Mouse (Mus musculus) bone marrow, adult 2 months (tissue): ENCODE measurements around the gene Fmnl1. TPM values are rescaled to one million over a fixed set of nuclear protein-coding genes. Genes with fewer than 3 reads are reported as not detected.

Experiments
- H3K27ac ChIP-seq: fragments of 200-500 bp; 2 replicates; pipeline ENCODE4 v1.5.1; 2012; ENCODE audit warnings: low read depth, mild to moderate bottlenecking, control low read depth, inconsistent platforms, low read length; ENCODE audit not compliant: control insufficient read depth, poor library complexity, insufficient read depth
- H3K4me1 ChIP-seq: fragments of 200-500 bp; 2 replicates; pipeline ENCODE4 v1.6.1; 2011; ENCODE audit warnings: low read length; ENCODE audit not compliant: control insufficient read depth, insufficient read depth
- H3K4me3 ChIP-seq: fragments of 200-500 bp; replicated peaks from 2 replicates; pipeline ENCODE3; 2011; ENCODE audit warnings: mild to moderate bottlenecking, low read depth, low read length, control low read depth; ENCODE audit not compliant: control insufficient read depth
- CTCF ChIP-seq: fragments of 200-500 bp; IDR thresholded peaks from 2 replicates; pipeline ENCODE4 v1.5.1; 2011; ENCODE audit warnings: low read length, control low read depth; ENCODE audit not compliant: control insufficient read depth, insufficient read depth
- POLR2A ChIP-seq: fragments of 200-500 bp; IDR thresholded peaks from 2 replicates; pipeline ENCODE4 v1.6.1; 2011; ENCODE audit warnings: low read depth, mild to moderate bottlenecking, control low read depth, low read length, borderline replicate concordance; ENCODE audit not compliant: control insufficient read depth
- WGBS: fragments of 180-500 bp; shearing (Covaris S2); methylation state at CpG from one replicate; pipeline ENCODE4 v1.1.7; 2018; 5-methylcytosine and 5-hydroxymethylcytosine counted together
- polyA plus RNA-seq: library from polyadenylated mRNA; stranded (reverse); fragments of >200 nt; gene quantifications from 2 replicates; pipeline ENCODE4 v1.2.4, GENCODE M21; 2011; ENCODE audit warnings: low replicate concordance; ENCODE audit not compliant: missing spikeins, insufficient read depth, insufficient read length

Fmnl1 gene
- polyA plus RNA-seq, 1 experiment: 121 TPM

DNA sequence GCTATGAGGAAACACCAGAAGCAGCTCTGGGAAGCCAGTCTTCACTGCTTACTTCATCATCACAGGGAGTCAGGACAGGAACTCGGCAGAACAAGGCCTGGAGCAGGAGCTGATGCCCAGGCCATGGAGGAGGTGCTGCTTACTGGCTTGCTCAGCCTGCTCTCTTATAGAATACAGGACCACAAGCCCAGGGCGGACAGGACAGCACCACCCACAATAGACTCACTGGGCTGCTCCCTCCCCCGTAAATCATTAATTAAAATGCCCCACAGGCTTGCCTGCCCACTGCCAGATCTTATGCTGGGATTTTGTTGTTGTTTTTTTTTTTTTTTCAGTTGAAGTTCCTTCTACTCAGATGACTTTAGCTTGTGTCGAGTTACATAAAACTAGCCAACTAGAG is 23.1 kb upstream of the Fmnl1 start:
- Histone ChIP-seq H3K4me3 (no peak overlapping the region), H3K27ac (no peak overlapping the region), H3K4me1 (peaks cover 5% of the 10 kb centered on the region)
- 59% methylated on average over 4 of the region's 4 CpGs for WGBS
- TF ChIP-seq CTCF: no peak
- no peak for TF ChIP-seq POLR2A

DNA sequence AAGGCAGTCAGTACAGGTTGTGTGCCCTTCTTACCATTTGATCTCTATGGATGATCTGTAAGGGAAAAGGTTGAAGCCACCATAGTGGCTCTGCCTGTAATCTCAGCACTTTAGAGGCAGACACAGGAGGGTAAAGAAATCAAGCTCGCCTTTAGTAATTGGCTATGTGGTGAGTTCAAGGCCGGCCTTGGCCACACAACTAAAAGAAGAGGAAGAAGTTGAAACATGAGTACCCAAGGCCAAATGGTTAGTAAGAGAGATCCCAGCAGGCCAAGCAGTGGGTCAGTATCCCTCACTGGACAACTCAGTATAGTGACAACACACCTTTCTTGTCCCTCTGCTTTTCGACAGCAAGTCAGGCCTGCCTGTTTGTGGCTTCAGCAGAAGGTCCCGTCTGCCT is 21.1 kb upstream of the Fmnl1 start:
- no peak overlapping the region for H3K4me3 ChIP-seq
- 90% methylated on average over 4 of the region's 4 CpGs for WGBS
- no peak overlapping the region for H3K27ac ChIP-seq
- TF ChIP-seq POLR2A (no peak), CTCF (no peak)
- peaks cover 5% of the 10 kb centered on the region for H3K4me1 ChIP-seq

DNA sequence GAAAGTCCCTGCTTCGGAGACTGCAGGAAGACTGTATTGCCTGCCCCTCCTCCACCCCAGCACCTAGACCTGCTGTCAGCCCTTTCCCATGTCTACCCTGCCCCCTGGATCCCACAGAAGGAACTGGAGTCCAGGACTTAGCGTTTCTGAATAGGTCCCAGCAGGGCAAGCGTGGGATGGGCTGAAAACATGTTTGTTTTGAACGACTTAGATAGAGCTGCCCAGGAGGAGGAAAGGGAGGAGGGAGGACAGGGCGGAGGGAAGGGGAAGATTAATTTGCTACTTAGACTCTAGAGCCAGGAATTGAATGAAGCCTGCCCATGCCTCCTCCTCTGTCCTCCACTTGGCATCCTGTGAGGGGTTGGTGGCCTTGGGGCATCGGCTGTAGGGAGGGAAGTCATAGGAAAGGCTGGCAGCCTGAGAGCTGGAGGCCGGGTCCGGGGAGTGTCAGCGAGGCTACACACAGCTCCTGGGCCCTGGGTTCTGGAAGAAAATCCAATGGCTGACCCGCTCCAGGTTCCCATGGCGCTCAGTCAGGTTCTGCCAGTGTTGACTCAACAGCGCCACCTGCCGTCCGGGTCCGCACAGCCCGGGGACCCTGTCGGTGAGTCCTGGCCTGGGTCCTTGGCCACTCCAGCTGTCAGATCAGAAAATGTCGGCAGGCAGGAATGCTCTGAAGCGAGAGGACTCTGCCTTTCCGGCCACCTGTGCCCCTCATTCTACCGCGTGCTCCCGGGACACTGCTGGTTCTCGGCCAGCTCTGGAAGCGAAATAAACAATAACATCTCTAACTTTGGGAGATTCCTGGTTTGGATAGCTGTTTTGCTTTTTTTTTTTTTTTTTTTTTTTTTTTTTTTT is 12.1 kb upstream of the Fmnl1 start:
- WGBS: 9% methylated on average over 25 of the region's 25 CpGs
- Histone ChIP-seq H3K4me1 (no peaks in the 10 kb centered on the region; the same call in 1 of the 2 replicates), H3K27ac (no peak overlapping the region), H3K4me3 (no peak overlapping the region)
- TF ChIP-seq POLR2A (peak; percentile 26; the same call in 1 of the 2 replicates), CTCF (peak; percentile 99)

DNA sequence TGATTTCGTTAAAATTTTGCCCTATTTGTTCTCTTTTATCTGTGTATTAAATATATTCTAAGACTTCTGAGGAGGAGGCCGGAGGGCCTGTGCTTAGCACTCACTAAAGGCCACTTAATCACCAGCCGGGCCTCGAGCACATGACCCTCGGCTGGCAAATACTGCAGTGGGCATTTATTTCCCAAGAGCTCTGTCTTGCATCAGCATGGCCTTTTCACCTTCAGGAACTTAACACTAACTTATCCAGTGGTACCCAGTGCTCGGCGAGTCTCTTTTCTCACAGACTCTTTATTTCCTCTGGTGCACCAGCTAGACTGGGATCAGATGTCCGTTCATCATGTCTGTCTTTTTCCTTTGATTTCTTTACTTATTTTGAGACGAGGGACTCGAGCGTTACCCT is 10.2 kb upstream of the Fmnl1 start:
- no peaks in the 10 kb centered on the region; the same call in 1 of the 2 replicates for H3K4me1 ChIP-seq
- H3K27ac ChIP-seq: no peak overlapping the region
- H3K4me3 ChIP-seq: no peak overlapping the region
- WGBS: 78% methylated on average over 11 of the region's 11 CpGs
- TF ChIP-seq CTCF (no peak), POLR2A (no peak)

DNA sequence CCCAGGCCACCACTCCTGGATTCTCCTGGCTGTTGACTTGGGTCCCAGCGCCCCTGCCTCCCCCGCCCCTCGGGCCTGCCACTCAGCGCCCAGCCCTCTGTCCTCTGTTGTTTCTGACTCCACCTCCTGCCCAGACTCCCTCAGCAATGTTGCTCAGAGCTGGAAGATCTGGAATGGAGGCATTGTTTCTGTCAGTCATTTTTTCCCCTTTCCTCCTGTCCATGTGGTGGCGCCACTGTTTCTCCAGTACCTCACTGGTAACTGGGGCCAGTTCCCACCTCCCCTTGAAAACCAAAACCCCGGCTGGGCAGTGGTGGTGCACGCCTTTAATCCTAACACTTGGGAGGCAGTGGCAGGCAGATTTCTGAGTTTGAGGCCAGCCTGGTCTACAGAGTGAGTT is 9.5 kb upstream of the Fmnl1 start:
- TF ChIP-seq POLR2A (no peak), CTCF (no peak)
- H3K4me3 ChIP-seq: no peak overlapping the region
- no peak overlapping the region for H3K27ac ChIP-seq
- 76% methylated on average over 7 of the region's 7 CpGs for WGBS
- no peaks in the 10 kb centered on the region; the same call in 1 of the 2 replicates for H3K4me1 ChIP-seq

DNA sequence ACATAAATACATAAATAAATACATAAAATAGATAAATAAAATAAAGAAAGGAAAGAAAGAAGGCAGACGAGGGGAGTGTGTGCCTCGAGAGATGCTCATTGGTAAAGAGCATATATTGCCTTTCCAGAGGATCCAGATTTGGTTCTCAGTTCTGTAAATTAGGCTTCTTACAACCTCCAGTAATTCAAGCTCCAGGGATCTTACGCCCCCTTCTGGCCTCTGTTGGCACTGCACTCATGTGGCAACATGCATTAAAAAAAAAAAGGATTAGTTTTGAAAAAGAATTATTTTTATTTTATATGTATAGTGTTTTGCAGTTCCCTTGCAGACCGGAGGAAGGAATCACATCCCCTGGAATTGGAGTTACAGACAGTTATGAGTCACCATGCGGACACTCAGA is 8.8 kb upstream of the Fmnl1 start:
- TF ChIP-seq CTCF (peak; percentile 44), POLR2A (no peak)
- Histone ChIP-seq H3K4me3 (no peak overlapping the region), H3K4me1 (no peaks in the 10 kb centered on the region; the same call in 1 of the 2 replicates), H3K27ac (no peak overlapping the region)
- 83% methylated on average over 5 of the region's 5 CpGs for WGBS

DNA sequence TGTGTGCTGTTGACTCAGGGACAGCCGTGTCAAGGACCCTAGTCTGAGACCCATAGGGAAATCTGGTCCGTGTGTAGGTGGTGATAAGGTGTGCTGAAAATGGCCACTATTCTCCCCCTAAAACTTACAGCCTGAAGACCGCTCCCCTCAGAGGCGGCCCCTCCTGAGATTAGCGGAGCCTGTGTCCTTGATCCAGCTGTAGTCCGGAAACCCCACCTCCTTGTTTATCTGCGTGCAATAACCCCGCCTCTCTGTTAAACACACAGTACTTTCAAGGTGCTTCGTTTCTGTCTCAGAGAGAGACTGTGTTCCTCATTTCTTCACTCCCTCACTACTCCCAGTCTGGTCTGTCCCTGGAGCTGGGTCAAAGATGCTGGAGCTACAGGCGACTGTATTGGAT is 6.5 kb upstream of the Fmnl1 start:
- Histone ChIP-seq H3K4me3 (no peak overlapping the region), H3K4me1 (no peaks in the 10 kb centered on the region; the same call in 1 of the 2 replicates), H3K27ac (no peak overlapping the region)
- 48% methylated on average over 10 of the region's 10 CpGs for WGBS
- TF ChIP-seq CTCF: no peak
- no peak for TF ChIP-seq POLR2A

DNA sequence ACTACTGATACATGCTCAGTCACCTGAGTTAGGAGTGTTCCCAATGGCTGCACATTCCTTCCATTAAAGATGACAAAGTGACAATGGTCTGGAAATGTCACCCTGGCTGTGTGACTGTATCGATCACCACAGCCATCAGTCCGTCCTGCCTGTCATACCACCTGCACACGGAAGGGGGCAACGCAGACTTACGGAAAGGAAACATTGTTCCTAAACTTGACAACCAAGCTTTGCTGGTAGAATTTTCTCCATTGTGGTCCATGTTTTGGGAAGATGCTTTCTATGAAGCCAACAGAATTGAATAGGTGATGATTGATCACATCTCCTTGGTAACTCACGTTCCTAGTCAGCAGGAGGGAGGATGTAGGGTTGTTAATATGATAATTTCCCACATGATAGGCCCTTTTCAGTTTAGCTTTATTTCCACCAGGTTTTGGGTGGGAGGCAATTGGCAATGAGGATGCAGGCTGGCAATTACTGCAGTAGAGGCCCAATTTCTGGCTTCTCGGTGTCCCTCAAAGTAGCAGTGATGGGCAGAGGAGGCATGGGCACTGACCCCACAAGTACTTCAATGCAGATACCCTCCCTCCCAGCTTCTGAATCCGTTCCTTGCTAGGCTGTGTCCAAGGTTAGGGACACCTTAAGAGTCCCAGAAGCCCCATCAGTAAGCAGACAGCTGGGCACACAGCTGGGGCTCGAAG is 2.1 kb upstream of the Fmnl1 start:
- TF ChIP-seq CTCF (peak; percentile 98), POLR2A (no peak)
- H3K4me1 ChIP-seq: peaks cover 2% of the 10 kb centered on the region; the same call in 1 of the 2 replicates
- no peak overlapping the region for H3K27ac ChIP-seq
- 16% methylated on average over 9 of the region's 9 CpGs for WGBS
- no peak overlapping the region for H3K4me3 ChIP-seq
